Mouse (Mus musculus) adrenal gland, adult 8-10 months (tissue): ENCODE data around the gene Prss23. TPM values are rescaled to one million over a fixed set of nuclear protein-coding genes. Genes with fewer than 3 reads are reported as not detected.

ENCODE experiments used
- DNase-seq: peaks from one replicate; pipeline ENCODE4 v3.0.0; 2022
- total RNA-seq, 4 experiments: library from RNA; stranded (reverse); gene quantifications; 2 replicates each; pipeline ENCODE4 v1.2.4; 2022

The Prss23 gene
- total RNA-seq: 10 to 100 TPM; 13.8 to 22.0 (median 17.5) TPM

GRCm38 (mm10) chr7:89526731-89527429 lies at the start of gene Prss23:
Gene Prss23, minus strand, starts transcription at chr7:89527187.
- DNase-seq: no peak

GRCm38 (mm10) chr7:89576127-89576526 lies 49.1 kb upstream of the Prss23 start:
- DNase-seq: no peak

GRCm38 (mm10) chr7:89564569-89564968 lies 37.6 kb upstream of the Prss23 start:
- DNase-seq: no peak

GRCm38 (mm10) chr7:89563501-89563900 lies 36.5 kb upstream of the Prss23 start:
- DNase-seq: peak; percentile 61

- no peak for DNase-seq
These were observed 35.2 kb upstream of the Prss23 start for GRCm38 (mm10) chr7:89562140-89562539.

GRCm38 (mm10) chr7:89560939-89561338 lies 34.0 kb upstream of the Prss23 start:
- peak; percentile 48 for DNase-seq

GRCm38 (mm10) chr7:89559633-89560032 lies 32.6 kb upstream of the Prss23 start:
- no peak for DNase-seq

- no peak for DNase-seq
These were observed 32.1 kb upstream of the Prss23 start for GRCm38 (mm10) chr7:89559105-89559504.

GRCm38 (mm10) chr7:89558446-89559039 lies 31.6 kb upstream of the Prss23 start:
- no peak for DNase-seq

- DNase-seq: no peak
These were observed 30.1 kb upstream of the Prss23 start for GRCm38 (mm10) chr7:89557056-89557455.

GRCm38 (mm10) chr7:89556652-89557051 lies 29.7 kb upstream of the Prss23 start:
- DNase-seq: no peak

- DNase-seq: no peak
These were observed 28.2 kb upstream of the Prss23 start for GRCm38 (mm10) chr7:89555170-89555569.

- DNase-seq: no peak
These were observed 27.1 kb upstream of the Prss23 start for GRCm38 (mm10) chr7:89554068-89554467.

GRCm38 (mm10) chr7:89540976-89541375 lies 14.0 kb upstream of the Prss23 start:
- no peak for DNase-seq

- DNase-seq: no peak
These were observed 12.4 kb upstream of the Prss23 start for GRCm38 (mm10) chr7:89539391-89539790.

- DNase-seq: no peak
These were observed 456 bp upstream of the Prss23 start for GRCm38 (mm10) chr7:89527430-89527856.

- no peak for DNase-seq
These were observed 3.2 kb downstream of the Prss23 start for GRCm38 (mm10) chr7:89523816-89524215.

GRCm38 (mm10) chr7:89522170-89522569 lies 4.8 kb downstream of the Prss23 start:
- DNase-seq: no peak

- peak; percentile 29 for DNase-seq
These were observed 9.3 kb downstream of the Prss23 start for GRCm38 (mm10) chr7:89517460-89518390.

GRCm38 (mm10) chr7:89516551-89517459 lies 10.2 kb downstream of the Prss23 start:
- no peak for DNase-seq

GRCm38 (mm10) chr7:89511921-89512514 lies 15.0 kb downstream of the Prss23 start:
- no peak for DNase-seq

- no peak for DNase-seq
These were observed 18.3 kb downstream of the Prss23 start for GRCm38 (mm10) chr7:89508672-89509071.
